Mouse (Mus musculus) lung, embryonic 14.5 days (tissue): ENCODE measurements around the gene Grk2. TPM values are rescaled to one million over a fixed set of nuclear protein-coding genes. Genes with fewer than 3 reads are reported as not detected.

Experiments
- ATAC-seq: fragments of 200-750 bp; cut with Nextera tagmentation; 2 replicates; pipeline ENCODE4 v1.8.0; 2017; ENCODE audit warnings: mild to moderate bottlenecking, moderate TSS enrichment, moderate library complexity; ENCODE audit not compliant: insufficient read depth
- DNase-seq: peaks from one replicate; pipeline ENCODE4 v3.0.0-alpha.2; 2015
- H3K27ac ChIP-seq: fragments of 300-500 bp; sonication (generic); 2 replicates; pipeline ENCODE4 v1.5.1; 2014; ENCODE audit warnings: low read depth, mild to moderate bottlenecking, moderate library complexity
- H3K27me3 ChIP-seq: fragments of 300-500 bp; sonication (generic); 2 replicates; pipeline ENCODE4 v1.6.1; 2014; ENCODE audit warnings: low read length, control low read depth; ENCODE audit not compliant: insufficient read depth
- H3K36me3 ChIP-seq: fragments of 300-500 bp; sonication (generic); 2 replicates; pipeline ENCODE4 v1.6.1; 2014; ENCODE audit warnings: control low read depth; ENCODE audit not compliant: insufficient read depth
- H3K4me1 ChIP-seq: fragments of 300-500 bp; sonication (generic); 2 replicates; pipeline ENCODE4 v1.6.1; 2014; ENCODE audit warnings: antibody characterized with exemption, control low read depth; ENCODE audit not compliant: insufficient read depth
- H3K4me2 ChIP-seq: fragments of 300-500 bp; sonication (generic); 2 replicates; pipeline ENCODE4 v1.6.1; 2014; ENCODE audit warnings: mild to moderate bottlenecking
- H3K4me3 ChIP-seq: fragments of 300-500 bp; sonication (generic); 2 replicates; pipeline ENCODE4 v1.5.1; 2014; ENCODE audit warnings: low read depth, low read length
- H3K9ac ChIP-seq: fragments of 300-500 bp; sonication (generic); 2 replicates; pipeline ENCODE4 v1.6.1; 2014
- H3K9me3 ChIP-seq: fragments of 300-500 bp; sonication (generic); 2 replicates; pipeline ENCODE4 v1.6.1; 2016; ENCODE audit warnings: low read depth, low read length, control low read depth
- CTCF ChIP-seq: IDR thresholded peaks from 2 replicates; pipeline ENCODE4 v1.5.1; 2016; ENCODE audit warnings: antibody characterized with exemption, low read depth
- WGBS: fragments of 180-500 bp; shearing (Covaris S2); extraction: QIAGEN DNeasy Blood & Tissue Kit; methylation state at CpG from one replicate; pipeline ENCODE4 v1.1.7; 2014; 5-methylcytosine and 5-hydroxymethylcytosine counted together
- polyA plus RNA-seq: library from polyadenylated mRNA; unstranded; fragments of >200 nt; fragmentation: Nextera tagmentation; extraction: Ambion mirVana; gene quantifications from 2 replicates; pipeline ENCODE4 v1.2.1, GENCODE M21; 2014

The Grk2 gene
- polyA plus RNA-seq, 1 experiment from 2014 or later: 23.0 TPM

GRCm38 (mm10) chr19:4317181-4317580 is 11.2 kb upstream of the Grk2 start:
- no peak for DNase-seq
- Histone ChIP-seq H3K27me3 (no peaks in the 10 kb centered on the region), H3K36me3 (peaks cover 80% of the 10 kb centered on the region), H3K27ac (no peak overlapping the region), H3K9ac (no peak overlapping the region), H3K4me3 (no peak overlapping the region), H3K4me1 (no peaks in the 10 kb centered on the region), H3K4me2 (no peak overlapping the region), H3K9me3 (no peaks in the 10 kb centered on the region)
- 89% methylated on average over 3 of the region's 3 CpGs for WGBS
- TF ChIP-seq CTCF: no peak
- ATAC-seq: no peak

- Histone ChIP-seq H3K4me2 (no peak overlapping the region), H3K36me3 (peaks cover 63% of the 10 kb centered on the region), H3K9me3 (no peaks in the 10 kb centered on the region), H3K27ac (no peak overlapping the region), H3K4me1 (no peaks in the 10 kb centered on the region), H3K9ac (no peak overlapping the region), H3K4me3 (no peak overlapping the region), H3K27me3 (no peaks in the 10 kb centered on the region)
- ATAC-seq (peak; percentile 48; the same call in 1 of the 2 replicates), DNase-seq (peak; percentile 62)
- WGBS: 54% methylated on average over 6 of the region's 6 CpGs
- TF ChIP-seq CTCF: no peak
These were observed 9.4 kb upstream of the Grk2 start for GRCm38 (mm10) chr19:4315223-4315944.

GRCm38 (mm10) chr19:4309776-4310185 is 3.8 kb upstream of the Grk2 start:
- ATAC-seq (peak; percentile 15; the same call in 1 of the 2 replicates), DNase-seq (peak; percentile 87)
- Histone ChIP-seq H3K27ac (no peak overlapping the region), H3K9ac (no peak overlapping the region), H3K4me1 (peaks cover 2% of the 10 kb centered on the region), H3K4me3 (no peak overlapping the region), H3K4me2 (no peak overlapping the region), H3K9me3 (no peaks in the 10 kb centered on the region), H3K27me3 (no peaks in the 10 kb centered on the region), H3K36me3 (peaks cover 13% of the 10 kb centered on the region)
- peak; percentile 84 for TF ChIP-seq CTCF

- no peak for DNase-seq
- H3K9me3 ChIP-seq: no peaks in the 10 kb centered on the region
- 88% methylated on average over 4 of the region's 4 CpGs for WGBS
- no peak overlapping the region for H3K9ac ChIP-seq
- no peak for TF ChIP-seq CTCF
- no peak overlapping the region for H3K27ac ChIP-seq
- peaks cover 7% of the 10 kb centered on the region for H3K4me1 ChIP-seq
- no peaks in the 10 kb centered on the region for H3K27me3 ChIP-seq
- ATAC-seq: no peak
- peaks cover 9% of the 10 kb centered on the region for H3K36me3 ChIP-seq
- no peak overlapping the region for H3K4me3 ChIP-seq
- no peak overlapping the region for H3K4me2 ChIP-seq
These were observed 3.3 kb upstream of the Grk2 start for GRCm38 (mm10) chr19:4309302-4309701.

- no peak for TF ChIP-seq CTCF
- Histone ChIP-seq H3K4me3 (peak overlapping the region; percentile 99), H3K36me3 (0 out of 2 replicates have a peak, but pooled peaks cover 3% of the 10 kb centered on the region), H3K9ac (peak overlapping the region; percentile 93), H3K27ac (peak overlapping the region; percentile 89), H3K27me3 (no peaks in the 10 kb centered on the region), H3K9me3 (no peaks in the 10 kb centered on the region), H3K4me2 (peak overlapping the region; percentile 93), H3K4me1 (peaks cover 37% of the 10 kb centered on the region)
- peak; percentile 53 for ATAC-seq
- peak; percentile 70 for DNase-seq
- WGBS: under 1% methylated on average over 60 of the region's 68 CpGs
These were observed 382 bp downstream of the Grk2 start for GRCm38 (mm10) chr19:4305491-4306189.

- Histone ChIP-seq H3K9me3 (no peaks in the 10 kb centered on the region), H3K4me1 (peaks cover 37% of the 10 kb centered on the region), H3K9ac (peak overlapping the region; percentile 93), H3K27me3 (no peaks in the 10 kb centered on the region), H3K4me2 (peak overlapping the region; percentile 93), H3K36me3 (0 out of 2 replicates have a peak, but pooled peaks cover 3% of the 10 kb centered on the region), H3K4me3 (peak overlapping the region; percentile 99), H3K27ac (no peak overlapping the region)
- DNase-seq (no peak), ATAC-seq (no peak)
- 35% methylated on average over 4 of the region's 4 CpGs for WGBS
- no peak for TF ChIP-seq CTCF
These were observed 1.1 kb downstream of the Grk2 start for GRCm38 (mm10) chr19:4304871-4305321.

- TF ChIP-seq CTCF: no peak
- 52% methylated on average over 5 of the region's 5 CpGs for WGBS
- Histone ChIP-seq H3K4me1 (peaks cover 37% of the 10 kb centered on the region), H3K9ac (peak overlapping the region; percentile 93), H3K27me3 (no peaks in the 10 kb centered on the region), H3K4me3 (peak overlapping the region; percentile 99), H3K36me3 (0 out of 2 replicates have a peak, but pooled peaks cover 3% of the 10 kb centered on the region), H3K4me2 (peak overlapping the region; percentile 93), H3K9me3 (no peaks in the 10 kb centered on the region), H3K27ac (no peak overlapping the region)
- DNase-seq (peak; percentile 26), ATAC-seq (no peak)
These were observed 1.7 kb downstream of the Grk2 start for GRCm38 (mm10) chr19:4304251-4304821.
